Mouse (Mus musculus): Measurements from ENCODE around the gene 9230110F15Rik. TPM values are rescaled to one million over a fixed set of nuclear protein-coding genes. Genes with fewer than 3 reads are reported as not detected.
"Not testable (repeated sequence)": the region's sequence is repeated elsewhere in the genome, so short reads cannot be mapped to it uniquely, and the experiment has no call there.

9230110F15Rik gene
- not detected for total RNA-seq (2021)

DNA sequence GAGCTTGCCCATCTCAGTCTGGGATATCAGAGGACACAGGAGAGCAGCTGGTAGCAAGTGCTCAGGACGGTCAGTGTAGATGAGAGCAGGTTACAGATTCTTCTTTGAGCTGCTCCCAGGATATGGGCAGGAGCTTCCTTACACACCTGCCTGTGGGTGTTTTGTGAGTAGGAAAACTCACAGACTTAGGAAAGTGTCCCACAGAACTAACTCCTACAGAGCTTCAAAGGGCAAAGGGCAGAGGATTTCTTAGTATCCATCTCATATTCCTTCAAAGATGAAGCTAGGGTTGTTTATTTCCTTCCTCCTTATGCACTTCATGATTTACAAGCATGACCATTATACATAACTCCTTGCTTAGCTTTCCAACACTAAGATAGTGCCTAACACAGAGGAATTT is at the start of gene 9230110F15Rik:
Gene 9230110F15Rik (minus strand): TSS at position 101 of the 400 bp plus-strand sequence.
- no peak for DNase-seq (ENCODE audit: low spot score in 2 of 2)
- intact Hi-C loops (cut with DNase I) = no loop called here

DNA sequence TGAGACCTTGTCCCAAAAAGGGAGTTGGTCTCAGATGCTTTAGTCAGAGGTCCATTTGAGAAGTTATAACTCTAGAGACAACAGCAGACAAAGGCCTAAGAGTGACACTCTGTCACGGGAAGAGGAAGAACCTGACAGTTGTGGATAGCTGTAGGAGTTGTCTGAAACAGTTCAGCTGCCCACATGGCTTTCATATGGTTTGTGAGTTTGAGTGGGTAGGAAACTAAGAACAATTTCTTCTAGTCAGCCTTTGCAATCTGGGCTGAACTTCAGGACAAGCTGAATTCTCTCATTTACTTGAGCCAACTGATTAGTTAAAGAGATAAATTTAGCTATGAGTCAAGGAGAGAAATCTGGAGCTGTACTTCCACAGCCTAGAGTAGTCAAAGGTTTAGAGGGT is 49.2 kb upstream of the 9230110F15Rik start:
- DNase-seq (ENCODE audit: low spot score in 2 of 2) = peak; percentile 10 to 13
- intact Hi-C loops (cut with DNase I) = not testable (repeated sequence)

DNA sequence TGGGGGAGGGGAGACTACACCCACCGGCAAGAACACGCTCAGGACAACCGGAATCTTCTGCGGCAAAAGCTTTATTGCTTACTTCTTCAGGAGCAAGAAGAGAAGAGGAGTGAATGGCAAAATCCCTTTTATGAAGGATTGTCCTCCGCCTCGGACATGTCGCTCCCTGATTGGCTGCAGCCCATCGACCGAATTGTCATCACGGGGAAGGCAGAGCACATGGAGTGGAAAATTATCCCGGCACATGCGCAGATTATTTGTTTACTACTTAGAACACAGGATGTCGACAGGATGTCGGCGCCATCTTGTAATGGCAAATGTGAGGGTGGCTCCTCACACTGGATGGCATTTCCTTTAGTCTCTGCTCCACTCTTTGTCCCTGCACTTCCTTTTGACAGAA is 26.1 kb downstream of the 9230110F15Rik start:
- intact Hi-C loops (cut with DNase I); DNase-seq (ENCODE audit: low spot score in 2 of 2): not testable (repeated sequence)

DNA sequence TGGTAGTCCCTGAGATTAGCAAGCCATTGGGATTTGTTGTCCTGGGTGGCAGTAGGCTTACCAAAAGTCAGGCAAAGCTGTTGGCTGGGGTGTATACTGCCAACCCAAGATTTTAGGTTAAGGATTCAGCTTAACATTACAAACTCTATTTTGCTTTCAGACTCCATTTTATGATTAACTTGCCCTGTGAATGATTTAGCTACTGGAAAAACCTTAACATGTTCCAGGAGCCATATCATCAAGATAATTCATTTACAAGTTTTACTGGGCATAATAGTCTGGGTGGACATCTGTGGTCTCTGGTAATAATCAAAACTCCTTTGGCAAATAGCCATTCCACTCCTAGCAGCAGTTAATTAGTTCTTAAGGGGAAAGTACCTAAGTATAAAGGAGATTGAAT is 45.8 kb downstream of the 9230110F15Rik start:
- intact Hi-C loops (cut with DNase I) = no loop called here
- DNase-seq (ENCODE audit: low spot score in 2 of 2) = no peak

DNA sequence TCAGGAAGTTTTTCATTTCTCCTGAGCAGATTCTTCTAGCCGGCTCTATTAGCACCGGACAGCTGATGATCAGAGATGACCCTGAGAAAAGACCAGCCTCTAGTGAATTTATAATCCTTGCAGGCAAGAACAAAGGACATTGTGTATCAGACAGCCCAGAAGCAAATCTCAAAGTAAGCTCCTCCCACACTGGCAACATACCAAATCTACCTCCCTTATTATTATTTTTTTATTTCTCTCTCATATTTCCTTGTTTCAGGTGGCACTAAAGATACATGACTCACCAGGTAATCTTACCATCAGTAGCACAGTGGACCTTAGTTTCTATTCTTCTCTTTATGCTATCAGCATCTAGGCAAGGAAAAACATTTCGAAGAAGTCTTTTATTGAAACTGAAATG is 53.9 kb downstream of the 9230110F15Rik start, which contains the start of the genes Gm27235 and D730048I06Rik:
Gene Gm27235 (minus strand): TSS at position 101 of the 400 bp plus-strand sequence.
Gene D730048I06Rik (minus strand): TSS at position 112 of the 400 bp plus-strand sequence.
- intact Hi-C loops (cut with DNase I) = no loop called here
- no peak for DNase-seq (ENCODE audit: low spot score in 2 of 2)

Other genes with a start within 250 kb of the 9230110F15Rik start
- gene Pate4, start 232.2 kb downstream of the 9230110F15Rik start, total RNA-seq (2021) = not detected
- gene Pate3, start 195.9 kb downstream of the 9230110F15Rik start, total RNA-seq (2021) = not detected
- gene Pate1, start 156.8 kb downstream of the 9230110F15Rik start, total RNA-seq (2021) = not detected
- gene Gm17677, start 103.1 kb downstream of the 9230110F15Rik start, total RNA-seq (2021) = not detected
- gene Gm17727, start 66.0 kb downstream of the 9230110F15Rik start, total RNA-seq (2021) = not detected
- gene Gm27235, start 54.0 kb downstream of the 9230110F15Rik start, total RNA-seq (2021) = not detected
- not detected for gene D730048I06Rik, start 54.0 kb downstream of the 9230110F15Rik start, total RNA-seq (2021)
- gene 9230113P08Rik, start 64.3 kb upstream of the 9230110F15Rik start, total RNA-seq (2021) = not detected

All from left cerebral cortex, postnatal 36 days (tissue).